Mouse (Mus musculus) ES-E14 (cell line): Measurements from ENCODE around the gene Pcdh15.

Experiments used
- HCFC1 ChIP-seq: IDR thresholded peaks from 2 replicates; pipeline ENCODE4 v1.6.1; 2012; ENCODE audit warnings: low read length, inconsistent platforms, borderline replicate concordance; ENCODE audit not compliant: insufficient read depth
- ZC3H11A ChIP-seq: IDR thresholded peaks from 2 replicates; pipeline ENCODE4 v1.6.1; 2012; ENCODE audit warnings: low read depth, mild to moderate bottlenecking, inconsistent platforms, low read length, borderline replicate concordance

- TF ChIP-seq HCFC1 (no peak), ZC3H11A (no peak)
Measured at GRCm38 (mm10) chr10:74555326-74555725, 1456.2 kb downstream of the Pcdh15 start.
